Mouse (Mus musculus) hindlimb bud, embryonic 11.5 days (tissue): ENCODE results near the gene Cyp2g1.
"Not testable (repeated sequence)": the region's sequence is repeated elsewhere in the genome, so short reads cannot be mapped to it uniquely, and the experiment has no call there.

Source experiments
- DNase-seq: peaks from one replicate; pipeline ENCODE4 v3.0.0-alpha.2; 2012; ENCODE audit warnings: low read depth, low spot score; ENCODE audit errors: extremely low spot score

Gene Cyp2g1

GRCm38 (mm10) chr7:26808592-26808991, at the start of gene Cyp2g1:
TSS of gene Cyp2g1 (plus strand) at chr7:26808892.
- no peak for DNase-seq

GRCm38 (mm10) chr7:26767084-26767483, 41.6 kb upstream of the Cyp2g1 start:
- DNase-seq = no peak

- DNase-seq = no peak
Observed at GRCm38 (mm10) chr7:26769881-26770470, 38.7 kb upstream of the Cyp2g1 start.

DNA sequence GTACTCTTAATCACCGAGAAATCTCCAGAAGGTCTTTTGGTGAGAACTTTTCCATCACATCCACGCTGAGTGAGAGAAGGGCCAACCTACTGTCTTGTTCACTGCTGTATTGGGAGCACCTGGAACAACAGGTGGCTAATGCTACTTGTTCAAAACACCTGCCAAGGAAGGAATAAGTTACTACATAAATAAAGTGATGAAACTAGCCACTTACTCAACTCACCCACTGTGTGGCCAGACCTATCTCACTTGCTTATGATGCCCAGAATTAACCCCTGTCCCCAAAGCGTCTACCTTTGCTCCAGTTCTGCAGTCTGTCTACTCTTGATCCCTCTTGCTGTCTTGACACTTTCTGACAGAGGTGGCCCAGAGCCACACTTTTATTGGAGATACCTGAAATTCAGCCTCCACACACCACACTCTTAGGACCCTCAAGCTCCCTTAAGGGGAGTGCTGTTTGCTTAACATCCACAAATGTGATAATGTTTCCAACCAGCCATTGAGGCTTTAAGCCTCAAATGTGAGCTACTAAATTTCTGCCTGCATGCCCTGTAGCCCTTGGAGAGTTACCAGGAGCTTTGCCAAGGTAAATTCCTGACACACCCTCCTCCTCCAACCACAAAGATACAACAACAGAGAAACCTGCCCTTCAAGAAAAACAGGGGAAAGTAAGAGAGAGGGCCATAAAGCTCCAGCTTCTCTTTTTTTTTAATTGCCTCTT, 35.7 kb upstream of the Cyp2g1 start:
- no peak for DNase-seq

GRCm38 (mm10) chr7:26775866-26776265, 32.8 kb upstream of the Cyp2g1 start:
- no peak for DNase-seq

DNA sequence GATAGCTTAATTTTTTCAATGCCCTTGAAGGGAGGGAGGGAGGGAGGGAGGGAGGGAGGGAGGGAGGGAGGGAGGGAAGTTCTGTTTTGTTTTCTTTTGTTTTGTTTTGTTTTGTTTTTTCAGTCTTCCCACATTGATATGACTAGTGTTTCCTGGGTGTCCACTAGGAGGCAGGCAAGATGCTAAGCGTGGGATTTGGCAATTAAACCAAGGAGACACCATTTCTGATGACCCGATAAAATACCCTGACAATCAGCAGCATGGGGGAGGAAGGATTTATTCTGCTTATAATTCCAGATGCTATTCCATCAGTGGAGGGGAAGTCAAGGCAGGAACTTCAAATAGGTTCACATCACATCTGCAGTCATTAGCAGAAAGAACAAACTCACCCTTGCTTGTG, 30.9 kb upstream of the Cyp2g1 start:
- DNase-seq = no peak

- peak; percentile 24 for DNase-seq
Observed at GRCm38 (mm10) chr7:26778474-26778873, 30.2 kb upstream of the Cyp2g1 start.

DNA sequence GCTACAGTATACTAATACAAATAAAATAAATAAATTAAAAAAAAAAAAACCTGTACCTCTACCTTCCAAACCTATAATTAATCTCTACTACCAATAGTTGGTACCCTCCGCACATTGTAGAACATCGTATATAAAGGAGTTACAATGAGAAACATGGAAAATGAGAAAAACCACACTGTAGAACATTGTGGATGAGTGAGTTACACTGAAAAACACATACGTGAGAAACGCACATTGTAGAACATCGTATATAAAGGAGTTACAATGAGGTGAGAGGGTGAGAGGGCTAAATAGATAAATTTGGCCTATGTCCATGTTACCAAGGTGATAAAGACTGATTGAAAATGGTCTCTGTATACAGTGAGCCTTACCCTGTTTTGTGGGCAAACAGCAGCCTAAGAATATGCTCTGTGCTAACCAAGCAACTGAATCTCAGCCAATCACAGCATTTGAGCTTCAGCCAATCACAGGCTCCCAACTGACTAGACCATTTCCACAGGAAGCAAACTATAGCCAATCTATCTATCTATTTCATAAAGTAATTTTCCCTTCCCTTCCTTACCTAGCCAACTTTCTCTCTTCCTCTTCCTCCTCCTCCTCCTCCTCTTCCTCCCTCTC, 28.8 kb upstream of the Cyp2g1 start:
- peak; percentile 18 for DNase-seq

- no peak for DNase-seq
Observed at GRCm38 (mm10) chr7:26780510-26780909, 28.2 kb upstream of the Cyp2g1 start.

- DNase-seq = no peak
Observed at GRCm38 (mm10) chr7:26780998-26781766, 27.5 kb upstream of the Cyp2g1 start.

GRCm38 (mm10) chr7:26781767-26782131, 26.9 kb upstream of the Cyp2g1 start:
- DNase-seq = no peak

- no peak for DNase-seq
Observed at GRCm38 (mm10) chr7:26783163-26783562, 25.5 kb upstream of the Cyp2g1 start.

DNA sequence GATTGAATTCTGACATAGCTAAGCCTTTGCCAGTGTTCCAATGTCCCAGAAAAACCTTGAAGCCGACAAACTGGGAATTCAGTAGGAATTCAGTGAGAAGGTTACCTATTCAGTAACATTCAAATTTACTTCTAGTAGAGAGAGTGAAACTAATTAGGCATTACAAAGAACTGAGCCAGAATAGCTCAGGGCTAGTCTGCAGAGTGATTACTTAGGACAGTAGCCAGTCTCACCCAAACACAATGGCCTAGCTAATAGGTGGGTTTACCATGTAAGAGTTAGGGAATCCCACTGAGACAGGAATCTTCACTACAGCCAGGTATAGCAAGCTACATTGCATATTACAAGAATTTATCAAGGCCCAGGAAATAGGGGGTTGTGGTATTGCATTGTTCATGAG, 22.7 kb upstream of the Cyp2g1 start:
- not testable (repeated sequence) for DNase-seq

DNA sequence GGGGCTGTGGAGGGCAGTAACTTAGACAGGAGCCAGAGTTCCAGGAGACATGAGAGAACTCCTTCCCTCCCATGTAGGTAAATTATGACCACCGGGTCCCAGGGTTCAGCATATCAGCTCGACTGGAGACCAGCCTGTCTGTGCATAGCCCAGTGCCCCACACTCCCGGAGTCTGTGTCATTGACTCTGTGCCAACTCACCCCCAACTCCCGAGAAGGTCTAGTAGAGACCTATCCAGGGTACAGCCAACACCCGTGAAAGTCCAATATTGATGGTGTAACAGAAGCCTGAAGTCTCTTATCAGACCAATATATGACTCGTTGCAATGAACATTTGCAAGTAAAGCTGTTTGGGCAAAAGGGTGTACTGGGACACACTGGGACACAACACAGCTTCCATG, 18.7 kb upstream of the Cyp2g1 start:
- no peak for DNase-seq

DNA sequence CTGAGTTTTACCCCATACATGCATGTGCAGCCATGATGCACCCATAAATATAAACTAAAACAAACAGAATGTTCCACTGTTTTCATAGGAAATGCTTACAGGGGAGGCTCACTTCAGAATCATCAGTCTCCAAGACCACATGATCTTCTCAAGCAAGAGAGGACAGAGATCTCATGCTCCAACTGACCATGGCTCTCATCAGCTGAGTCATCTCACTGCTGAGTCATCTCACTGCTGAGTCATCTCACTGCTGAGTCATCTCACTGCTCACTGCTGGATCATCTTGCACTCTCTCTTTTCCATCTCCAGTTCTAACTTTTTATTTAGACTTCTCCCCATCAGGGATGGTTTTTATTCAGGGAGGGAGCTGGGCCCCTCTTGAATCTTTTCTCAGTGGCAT, 8.6 kb upstream of the Cyp2g1 start:
- DNase-seq = no peak

DNA sequence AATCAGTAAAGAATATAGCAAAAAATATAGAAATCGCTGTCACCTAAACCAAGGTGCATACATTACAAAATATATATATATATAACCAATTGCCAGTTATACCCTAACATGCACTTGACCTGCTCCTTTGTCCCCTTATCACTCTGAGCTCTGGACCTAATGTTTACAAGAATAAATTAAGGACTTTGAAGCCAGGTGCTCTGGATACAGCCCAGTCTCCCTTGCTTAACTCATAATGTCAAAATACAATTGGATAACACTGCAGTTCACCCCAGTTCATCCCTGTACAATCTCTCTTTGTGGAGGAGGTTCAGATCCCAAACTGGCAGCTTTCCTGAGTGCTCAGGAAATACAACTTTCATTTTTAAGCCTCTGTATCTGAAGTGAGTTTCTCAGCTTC, 7.7 kb upstream of the Cyp2g1 start:
- DNase-seq = no peak

DNA sequence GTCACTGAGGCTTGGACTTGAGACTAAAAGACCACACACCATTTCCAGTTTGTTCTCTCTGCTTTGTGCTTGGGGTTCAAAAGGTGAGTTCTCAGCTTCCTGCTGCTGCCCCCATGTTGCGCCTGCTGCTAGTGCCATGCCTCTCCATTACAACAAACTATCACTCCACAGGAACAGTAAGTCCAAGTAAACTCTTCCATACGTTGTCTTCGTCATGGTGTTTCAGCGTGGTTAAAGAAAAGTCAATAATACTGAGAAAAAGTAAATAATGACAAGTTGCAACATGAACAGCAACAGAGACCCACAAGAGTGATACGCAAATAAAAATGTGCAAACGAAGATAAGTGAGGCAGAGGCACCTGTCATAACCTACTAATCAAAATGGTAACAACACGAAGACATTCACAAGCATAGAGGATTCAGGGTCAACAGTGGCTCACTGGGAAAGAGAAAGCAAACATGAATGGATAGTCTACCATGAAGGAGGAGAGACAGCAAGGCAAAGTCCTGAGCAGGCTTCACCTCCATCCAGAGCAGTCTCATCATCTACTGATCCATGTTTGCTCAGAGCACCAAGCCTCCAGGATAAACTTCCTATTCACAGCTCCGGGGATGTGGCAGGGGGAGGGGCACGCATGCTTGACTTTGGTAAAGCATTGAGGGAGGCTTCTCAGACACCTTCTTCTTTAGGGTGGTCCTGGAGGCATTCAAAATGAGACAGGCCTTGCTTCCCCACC, 23.0 kb downstream of the Cyp2g1 start:
- not testable (repeated sequence) for DNase-seq

GRCm38 (mm10) chr7:26832668-26833067, 24.0 kb downstream of the Cyp2g1 start:
- not testable (repeated sequence) for DNase-seq

DNA sequence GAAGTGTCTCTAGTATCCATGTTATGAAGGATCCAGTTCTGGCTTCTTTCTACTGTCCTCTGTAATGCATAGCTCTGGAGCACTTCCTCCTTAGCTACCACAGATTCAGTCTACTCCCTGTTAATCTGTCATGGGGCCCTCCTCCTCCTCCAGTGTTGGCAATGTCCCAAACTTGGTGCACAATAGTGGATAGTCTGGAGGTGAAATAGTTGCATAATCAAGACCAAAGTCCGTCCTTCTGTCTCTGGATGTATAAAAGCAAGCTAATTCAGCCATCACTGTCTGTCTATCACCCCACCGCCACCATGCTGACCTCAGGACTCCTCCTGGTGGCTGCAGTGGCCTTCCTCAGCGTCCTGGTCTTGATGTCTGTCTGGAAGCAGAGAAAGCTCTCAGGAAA, 26.4 kb downstream of the Cyp2g1 start, which contains the start of gene Cyp2a5:
TSS of gene Cyp2a5 (plus strand) at position 247 of the 400 bp plus-strand sequence.
- not testable (repeated sequence) for DNase-seq

DNA sequence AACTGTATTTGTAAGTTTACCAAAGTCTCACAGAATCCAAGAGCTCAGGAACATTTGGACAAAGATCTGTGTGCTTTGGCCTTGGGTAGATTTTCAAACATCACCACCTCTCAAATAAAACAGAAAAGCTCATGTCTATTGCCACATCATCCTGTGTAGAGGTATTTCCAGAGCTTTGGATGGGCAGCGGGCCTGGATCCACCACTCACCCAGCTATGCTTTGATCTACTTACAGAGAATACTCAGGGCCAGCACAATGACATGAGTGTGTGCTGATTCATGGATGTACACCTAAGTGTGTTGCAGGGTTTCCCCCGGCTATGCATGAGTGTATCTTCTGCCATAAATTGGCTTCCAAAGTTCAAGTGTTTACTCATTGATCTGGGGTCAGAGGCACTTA, 34.7 kb downstream of the Cyp2g1 start:
- not testable (repeated sequence) for DNase-seq

- not testable (repeated sequence) for DNase-seq
Observed at GRCm38 (mm10) chr7:26850063-26850462, 41.4 kb downstream of the Cyp2g1 start.
